Mouse (Mus musculus): ENCODE data around the gene Eral1.

DNA sequence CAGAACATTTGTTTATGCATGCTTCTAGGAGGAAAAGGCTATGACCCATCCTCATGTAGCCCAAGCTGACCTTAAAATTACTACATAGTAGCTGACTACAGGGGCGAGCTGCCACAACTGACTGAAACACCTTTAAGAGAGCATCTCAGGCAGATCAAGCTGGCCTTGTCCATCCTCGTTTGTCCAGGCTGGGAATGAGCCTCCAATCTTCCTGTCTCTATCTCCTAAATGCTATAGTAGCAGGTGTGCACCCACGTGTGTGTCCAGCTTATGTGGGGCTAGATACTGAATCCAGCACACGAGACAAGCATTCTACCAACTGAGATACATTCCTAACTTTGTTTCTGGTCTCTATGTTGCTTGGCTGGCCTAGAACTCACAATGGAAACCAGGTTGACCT lies 5.5 kb downstream of the Eral1 start:
- no peak for TF ChIP-seq POLR2A (IDR thresholded peaks at IDR 0.05; ENCODE audit: borderline replicate concordance, insufficient read depth, low read length)
- TF ChIP-seq CTCF (IDR thresholded peaks at IDR 0.05; ENCODE audit: borderline replicate concordance, insufficient read depth, low read depth, low read length): no peak

Measured in cerebellum, adult 2 months (tissue).